Mouse (Mus musculus): ENCODE results near the gene Acsm2. TPM values are rescaled to one million over a fixed set of nuclear protein-coding genes. Genes with fewer than 3 reads are reported as not detected.

Acsm2 gene
- total RNA-seq, 1 experiment: not detected

DNA sequence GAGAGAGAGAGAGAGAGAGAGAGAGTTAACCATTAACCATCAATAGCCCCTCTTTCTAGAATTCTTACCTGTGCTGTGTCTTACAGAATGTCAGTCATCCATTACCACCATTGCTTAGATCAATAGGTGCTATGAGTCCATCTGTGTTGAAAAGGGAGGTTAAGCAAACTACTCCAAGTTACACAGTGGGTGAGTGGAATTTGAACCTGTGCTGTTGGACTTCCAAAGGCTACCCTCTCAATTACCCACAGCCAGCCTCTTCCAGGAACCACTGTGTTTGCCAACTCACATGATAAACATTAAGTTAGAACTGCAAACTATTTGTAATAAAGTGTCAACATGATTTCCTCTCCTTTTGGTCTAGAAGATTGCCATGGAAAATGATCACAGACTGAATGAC lies 66.0 kb downstream of the Acsm2 start:
- in situ Hi-C loops (cut with MboI; ENCODE audit: low sequenced_read_pairs in 2 of 2, unreplicated experiment in 2 of 2): no loop called here
- Histone ChIP-seq H3K9me3 (ENCODE audit: control insufficient read depth, insufficient read depth, low read depth, low read length) (no peaks in the 10 kb centered on the region), H3K9ac (ENCODE audit: insufficient read depth, low read depth, low read length, poor library complexity, severe bottlenecking) (no peak overlapping the region), H3K27ac (ENCODE audit: insufficient read depth, low read depth, low read length, poor library complexity, severe bottlenecking) (no peak overlapping the region), H3K36me3 (ENCODE audit: control insufficient read depth, insufficient read depth, low read length, poor library complexity, severe bottlenecking) (no peaks in the 10 kb centered on the region), H3K4me3 (ENCODE audit: insufficient read depth in 1 of 2, low read depth in 1 of 2, low read length in 2 of 2, poor library complexity in 1 of 2, severe bottlenecking in 1 of 2) (no peak overlapping the region), H3K4me1 (ENCODE audit: control insufficient read depth in 2 of 2, insufficient read depth in 2 of 2, low read length in 2 of 2, poor library complexity in 1 of 2) (no peaks in the 10 kb centered on the region)
- DNase-seq (ENCODE audit: low read depth, low spot score): no peak
- no peak for TF ChIP-seq ZC3H11A (IDR thresholded peaks at IDR 0.05; ENCODE audit: borderline replicate concordance, low read depth, low read length)
- TF ChIP-seq MAFK (IDR thresholded peaks at IDR 0.05; ENCODE audit: insufficient read depth, low read depth, low read length): no peak
- no peak for TF ChIP-seq ZNF384 (IDR thresholded peaks at IDR 0.05; ENCODE audit: low read depth, low read length)
- TF ChIP-seq HCFC1 (IDR thresholded peaks at IDR 0.05; ENCODE audit: borderline replicate concordance, insufficient read depth, low read length): no peak
- TF ChIP-seq CHD2 (IDR thresholded peaks at IDR 0.05; ENCODE audit: low read depth, low read length): no peak

DNA sequence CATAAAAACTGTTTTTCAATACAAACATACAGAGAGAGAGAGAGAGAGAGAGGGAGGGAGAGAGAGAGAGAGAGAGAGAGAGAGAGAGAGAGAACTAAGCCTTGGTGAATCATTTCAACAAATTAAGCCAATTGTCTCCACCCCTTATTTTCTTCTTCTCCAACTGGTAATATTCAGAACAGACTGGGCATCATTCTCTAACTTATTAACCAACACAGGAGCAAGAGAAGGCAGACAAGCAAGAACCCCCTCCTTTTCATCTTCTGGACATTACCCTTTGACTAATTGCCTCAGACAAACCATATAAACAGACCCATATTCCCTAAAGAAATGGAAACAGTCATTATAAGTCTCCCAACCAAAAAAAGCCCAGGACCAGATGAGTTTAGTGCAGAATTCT lies 84.6 kb downstream of the Acsm2 start:
- Histone ChIP-seq H3K4me3 (ENCODE audit: insufficient read depth in 1 of 2, low read depth in 1 of 2, low read length in 2 of 2, poor library complexity in 1 of 2, severe bottlenecking in 1 of 2) (no peak overlapping the region), H3K4me1 (ENCODE audit: control insufficient read depth in 2 of 2, insufficient read depth in 2 of 2, low read length in 2 of 2, poor library complexity in 1 of 2) (no peaks in the 10 kb centered on the region), H3K9me3 (ENCODE audit: control insufficient read depth, insufficient read depth, low read depth, low read length) (no peaks in the 10 kb centered on the region), H3K9ac (ENCODE audit: insufficient read depth, low read depth, low read length, poor library complexity, severe bottlenecking) (no peak overlapping the region), H3K36me3 (ENCODE audit: control insufficient read depth, insufficient read depth, low read length, poor library complexity, severe bottlenecking) (no peaks in the 10 kb centered on the region), H3K27ac (ENCODE audit: insufficient read depth, low read depth, low read length, poor library complexity, severe bottlenecking) (no peak overlapping the region)
- DNase-seq (ENCODE audit: low read depth, low spot score): no peak
- TF ChIP-seq MAFK (IDR thresholded peaks at IDR 0.05; ENCODE audit: insufficient read depth, low read depth, low read length) (no peak), HCFC1 (IDR thresholded peaks at IDR 0.05; ENCODE audit: borderline replicate concordance, insufficient read depth, low read length) (no peak)
- in situ Hi-C loops (cut with MboI; ENCODE audit: low sequenced_read_pairs in 2 of 2, unreplicated experiment in 2 of 2): no loop called here

- in situ Hi-C loops (cut with MboI; ENCODE audit: low sequenced_read_pairs in 2 of 2, unreplicated experiment in 2 of 2): no loop called here
- TF ChIP-seq ZNF384 (IDR thresholded peaks at IDR 0.05; ENCODE audit: low read depth, low read length) (no peak), ZC3H11A (IDR thresholded peaks at IDR 0.05; ENCODE audit: borderline replicate concordance, low read depth, low read length) (no peak), CHD2 (IDR thresholded peaks at IDR 0.05; ENCODE audit: low read depth, low read length) (no peak), HCFC1 (IDR thresholded peaks at IDR 0.05; ENCODE audit: borderline replicate concordance, insufficient read depth, low read length) (no peak), MAFK (IDR thresholded peaks at IDR 0.05; ENCODE audit: insufficient read depth, low read depth, low read length) (no peak)
- DNase-seq (ENCODE audit: low read depth, low spot score): no peak
- H3K9me3 ChIP-seq (ENCODE audit: control insufficient read depth, insufficient read depth, low read depth, low read length): no peaks in the 10 kb centered on the region
- H3K4me3 ChIP-seq (ENCODE audit: insufficient read depth in 1 of 2, low read depth in 1 of 2, low read length in 2 of 2, poor library complexity in 1 of 2, severe bottlenecking in 1 of 2): no peak overlapping the region
- H3K9ac ChIP-seq (ENCODE audit: insufficient read depth, low read depth, low read length, poor library complexity, severe bottlenecking): no peak overlapping the region
- no peaks in the 10 kb centered on the region for H3K36me3 ChIP-seq (ENCODE audit: control insufficient read depth, insufficient read depth, low read length, poor library complexity, severe bottlenecking)
- H3K4me1 ChIP-seq (ENCODE audit: control insufficient read depth in 2 of 2, insufficient read depth in 2 of 2, low read length in 2 of 2, poor library complexity in 1 of 2): no peaks in the 10 kb centered on the region
- H3K27ac ChIP-seq (ENCODE audit: insufficient read depth, low read depth, low read length, poor library complexity, severe bottlenecking): no peak overlapping the region
These were observed 88.2 kb downstream of the Acsm2 start for GRCm38 (mm10) chr7:119642307-119642706.

Other genes with a start within 250 kb of the Acsm2 start
- not detected in 2 replicates for gene Gp2, start 95.1 kb upstream of the Acsm2 start, total RNA-seq (2012; rRNA removed)
- not detected in 2 replicates for gene Umod, start 75.1 kb upstream of the Acsm2 start, total RNA-seq (2012; rRNA removed)
- gene Acsm5, start 34.9 kb upstream of the Acsm2 start, total RNA-seq (2012; rRNA removed): not detected in 2 replicates
- gene Pdilt, start 30.9 kb upstream of the Acsm2 start, total RNA-seq (2012; rRNA removed): not detected in 2 replicates
- not detected in 2 replicates for gene Acsm1, start 52.7 kb downstream of the Acsm2 start, total RNA-seq (2012; rRNA removed)
- gene Acsm4, start 135.7 kb downstream of the Acsm2 start, total RNA-seq (2012; rRNA removed): 2.2 and 3.2 TPM in 2 replicates
- gene Thumpd1, start 166.5 kb downstream of the Acsm2 start, total RNA-seq (2012; rRNA removed): 60.5 and 64.1 TPM in 2 replicates
- gene Acsm3, start 206.6 kb downstream of the Acsm2 start, total RNA-seq (2012; rRNA removed): 0.16 TPM in 1 of 2 replicates, not detected in the other
- gene Rexo5, start 239.7 kb downstream of the Acsm2 start, total RNA-seq (2012; rRNA removed): 12.5 and 15.3 TPM in 2 replicates
- 14.3 and 14.6 TPM in 2 replicates for gene Eri2, start 239.7 kb downstream of the Acsm2 start, total RNA-seq (2012; rRNA removed)